Mouse (Mus musculus) ES-E14 (cell line): ENCODE measurements around the gene Foxo4. TPM values are rescaled to one million over a fixed set of nuclear protein-coding genes. Genes with fewer than 3 reads are reported as not detected.
A peak's percentile ranks its signal among the peaks of the same experiment; 100 is the strongest.

Experiments used
- DNase-seq: peaks from one replicate; pipeline ENCODE4 v3.0.0-alpha.2; 2013; ENCODE audit warnings: low read depth, low spot score
- H3K27ac ChIP-seq: 2 replicates; pipeline ENCODE4 v1.5.1; 2012; ENCODE audit warnings: low read depth, mild to moderate bottlenecking, low read length, moderate library complexity, mixed read lengths; ENCODE audit not compliant: poor library complexity, insufficient read depth, severe bottlenecking
- H3K36me3 ChIP-seq: 2 replicates; pipeline ENCODE4 v1.6.1; 2012; ENCODE audit warnings: mild to moderate bottlenecking, low read length, moderate library complexity, mixed read lengths; ENCODE audit not compliant: control insufficient read depth, poor library complexity, insufficient read depth, severe bottlenecking
- H3K4me1 ChIP-seq, 2 experiments: fragments of 150-350 bp in 1 of 2; sonication (generic) in 1 of 2; 2 replicates each; pipeline ENCODE4 v1.6.1; 2012; ENCODE audit warnings: low read length in 2 of 2, mild to moderate bottlenecking in 1 of 2, mixed read lengths in 1 of 2; ENCODE audit not compliant: control insufficient read depth in 2 of 2, insufficient read depth in 2 of 2, poor library complexity in 1 of 2
- H3K4me3 ChIP-seq, 2 experiments: fragments of 150-350 bp in 1 of 2; sonication (generic) in 1 of 2; 2 replicates each; pipeline ENCODE4 v1.5.1; 2012; ENCODE audit warnings: low read length in 2 of 2, low read depth in 1 of 2, mild to moderate bottlenecking in 1 of 2, mixed read lengths in 1 of 2; ENCODE audit not compliant: insufficient read depth in 1 of 2, poor library complexity in 1 of 2, severe bottlenecking in 1 of 2
- H3K9ac ChIP-seq: 2 replicates; pipeline ENCODE4 v1.6.1; 2012; ENCODE audit warnings: low read depth, mild to moderate bottlenecking, low read length, mixed read lengths; ENCODE audit not compliant: poor library complexity, insufficient read depth, severe bottlenecking
- H3K9me3 ChIP-seq: fragments of 150-350 bp; sonication (generic); 2 replicates; pipeline ENCODE4 v1.6.1; 2012; ENCODE audit warnings: low read depth, mild to moderate bottlenecking, low read length; ENCODE audit not compliant: control insufficient read depth, insufficient read depth
- CHD2 ChIP-seq: IDR thresholded peaks from 2 replicates; pipeline ENCODE4 v1.6.1; 2014; ENCODE audit warnings: mild to moderate bottlenecking, low read depth, low read length, inconsistent platforms
- HCFC1 ChIP-seq: IDR thresholded peaks from 2 replicates; pipeline ENCODE4 v1.6.1; 2012; ENCODE audit warnings: low read length, inconsistent platforms, borderline replicate concordance; ENCODE audit not compliant: insufficient read depth
- MAFK ChIP-seq: IDR thresholded peaks from 2 replicates; pipeline ENCODE4 v1.6.1; 2014; ENCODE audit warnings: mild to moderate bottlenecking, low read depth, low read length, inconsistent platforms; ENCODE audit not compliant: insufficient read depth
- ZC3H11A ChIP-seq: IDR thresholded peaks from 2 replicates; pipeline ENCODE4 v1.6.1; 2012; ENCODE audit warnings: low read depth, mild to moderate bottlenecking, inconsistent platforms, low read length, borderline replicate concordance
- ZNF384 ChIP-seq: IDR thresholded peaks from 2 replicates; pipeline ENCODE4 v1.6.1; 2012; ENCODE audit warnings: low read depth, low read length, inconsistent platforms
- in situ Hi-C, 2 experiments: fragments of 600-800 bp; cut with MboI; formaldehyde crosslinking; loops; one replicate each; pipeline ENCODE4 v1.15.1; 2025; ENCODE audit warnings: low sequenced_read_pairs in 2 of 2, inconsistent platforms in 1 of 2; ENCODE audit not compliant: unreplicated experiment in 2 of 2
- total RNA-seq: library from RNA; depleted of rRNA; stranded (reverse); fragments of 300-350 nt; gene quantifications from 2 replicates; pipeline ENCODE4 v1.2.3, GENCODE M21; 2012; rRNA removed

The Foxo4 gene
- total RNA-seq = 22.5 and 38.9 TPM in 2 replicates

GRCm38 (mm10) chrX:101253952-101254729 is at the start of gene Foxo4:
Foxo4 (plus strand) TSS chrX:101254528.
- TF ChIP-seq ZNF384 = no peak
- no peak for TF ChIP-seq MAFK
- no peak for TF ChIP-seq ZC3H11A
- TF ChIP-seq CHD2 = no peak
- peak; percentile 90 for TF ChIP-seq HCFC1
- Histone ChIP-seq H3K9ac (peak within 1 kb of the TSS; percentile 76), H3K4me1 (peaks cover 1 to 4% of the 10 kb centered on the region in 2 experiments; a peak in 1 of 4 replicates), H3K4me3 (peak within 1 kb of the TSS; percentile 72 to 78), H3K9me3 (no peaks in the 10 kb centered on the region), H3K27ac (peak within 1 kb of the TSS; percentile 41; the same call in 1 of the 2 replicates), H3K36me3 (0 out of 2 replicates have a peak, but pooled peaks cover 2% of the 10 kb centered on the region)
- in situ Hi-C loops = no loop called here
- peak; percentile 74 for DNase-seq

- H3K4me3 ChIP-seq = peak within 1 kb of the TSS; percentile 75 to 92
- H3K9ac ChIP-seq = peak within 1 kb of the TSS; percentile 92
- peak within 1 kb of the TSS; percentile 89 for H3K27ac ChIP-seq
- DNase-seq = peak; percentile 73
- H3K4me1 ChIP-seq = no peaks in the 10 kb centered on the region
- in situ Hi-C loops = no loop called here
- TF ChIP-seq HCFC1 (peak; percentile 81), ZNF384 (no peak)
- H3K9me3 ChIP-seq = no peaks in the 10 kb centered on the region
- no peaks in the 10 kb centered on the region for H3K36me3 ChIP-seq
These were observed 32.2 kb upstream of the Foxo4 start, which contains the start of gene Snx12 for GRCm38 (mm10) chrX:101221834-101222795. Snx12 (minus strand) TSS chrX:101222563.

- no peaks in the 10 kb centered on the region for H3K9me3 ChIP-seq
- H3K9ac ChIP-seq = no peak overlapping the region
- no peak for DNase-seq
- in situ Hi-C loops = no loop called here
- peak overlapping the region; percentile 33 to 54; a peak in 3 of 4 replicates for H3K4me3 ChIP-seq
- no peak overlapping the region for H3K27ac ChIP-seq
- no peaks in the 10 kb centered on the region for H3K36me3 ChIP-seq
- no peaks in the 10 kb centered on the region for H3K4me1 ChIP-seq
- TF ChIP-seq ZNF384 (no peak), CHD2 (no peak), MAFK (no peak), ZC3H11A (no peak), HCFC1 (no peak)
These were observed 31.5 kb upstream of the Foxo4 start for GRCm38 (mm10) chrX:101222796-101223162.

GRCm38 (mm10) chrX:101245011-101245410 is 9.3 kb upstream of the Foxo4 start:
- H3K4me1 ChIP-seq = peaks cover 1 to 2% of the 10 kb centered on the region in 2 experiments; a peak in 1 of 4 replicates

More at GRCm38 (mm10) chrX:101245011-101245410, 9.3 kb upstream of the Foxo4 start:
- Histone ChIP-seq H3K9ac (no peak overlapping the region), H3K9me3 (no peaks in the 10 kb centered on the region), H3K27ac (peak overlapping the region; percentile 40; the same call in 1 of the 2 replicates), H3K36me3 (no peaks in the 10 kb centered on the region), H3K4me3 (no peak overlapping the region)
- DNase-seq = no peak
- TF ChIP-seq ZC3H11A (no peak), MAFK (no peak), ZNF384 (no peak)
- in situ Hi-C loops = no loop called here
